11 mouse cellular contexts compared by ENCODE assay signal in genomic region chr8:70885612-70886011, GRCm38 (mm10). TPM values are rescaled to one million over a fixed set of nuclear protein-coding genes. Genes with fewer than 3 reads are reported as not detected.
DNase-seq lines count a peak whose midpoint lies in the region; ATAC-seq lines count a peak whose summit lies in the region.
"Had no signal": no experiment of that assay in that cellular context is flagged by ENCODE, and none has a peak within 500 bp of the region (broad histone marks: within the 10 kb centered on the region; RNA-seq: fewer than 3 reads in every experiment).

No protein-coding gene starts in this region.

- WGBS in intestine, embryonic 14.5 days, result 15% methylated on average over 12 of the region's 12 CpGs
- WGBS in intestine, embryonic 16.5 days, result 16% methylated on average over 12 of the region's 12 CpGs

- H3K4me1 ChIP-seq in intestine, embryonic 14.5 days (replicated peaks; ENCODE audit: control insufficient read depth, insufficient read depth, low read length), result no peaks in the 10 kb centered on the region
- no peaks in the 10 kb centered on the region for H3K4me1 ChIP-seq in intestine, embryonic 16.5 days (ENCODE audit: control insufficient read depth, insufficient read depth, low read length)

- no peak overlapping the region for H3K4me3 ChIP-seq in intestine, embryonic 14.5 days (ENCODE audit: low read depth, low read length)
- H3K4me3 ChIP-seq in intestine, embryonic 16.5 days (ENCODE audit: low read length), result no peak overlapping the region
- H3K4me3 ChIP-seq: heart, adult 2 months had no signal

- H3K4me2 ChIP-seq in intestine, embryonic 14.5 days (ENCODE audit: low read length), result no peak overlapping the region
- H3K4me2 ChIP-seq in intestine, embryonic 16.5 days (ENCODE audit: low read depth, low read length), result no peak overlapping the region

- no peak for ATAC-seq in intestine, embryonic 14.5 days (replicated peaks; ENCODE audit: low FRiP score, low TSS enrichment, low read depth)
- ATAC-seq in intestine, embryonic 16.5 days, result no peak
- ATAC-seq: midbrain, embryonic 16.5 days had no signal

- no peak overlapping the region for H3K9ac ChIP-seq in intestine, embryonic 14.5 days (ENCODE audit: low read length)
- no peak overlapping the region for H3K9ac ChIP-seq in intestine, embryonic 16.5 days (ENCODE audit: low read depth, low read length)

- no peaks in the 10 kb centered on the region for H3K9me3 ChIP-seq in intestine, embryonic 14.5 days (ENCODE audit: control insufficient read depth, low read length)
- H3K9me3 ChIP-seq in intestine, embryonic 16.5 days (ENCODE audit: control insufficient read depth, low read length), result no peaks in the 10 kb centered on the region

- DNase-seq in intestine, embryonic 14.5 days (ENCODE audit: low spot score), result peak; percentile 83
- peak; percentile 65 for DNase-seq in thymus, postnatal 4 days
- DNase-seq in thymus, adult 18-20 months, result no peak
- DNase-seq in forelimb bud, embryonic 11.5 days (ENCODE audit: low read depth, low spot score), result peak; percentile 69
- DNase-seq in cerebellum, adult 11 months, result no peak
- DNase-seq in cerebellum, adult 11-12 months, result no peak
- no peak for DNase-seq in neural tube, embryonic 10.5 days (ENCODE audit: extremely low spot score, low spot score)
- DNase-seq: heart, adult 2 months had no signal

- no peak overlapping the region for H3K27ac ChIP-seq in intestine, embryonic 14.5 days (ENCODE audit: low read depth)
- H3K27ac ChIP-seq in intestine, embryonic 16.5 days (ENCODE audit: low read length), result no peak overlapping the region
- H3K27ac ChIP-seq: heart, adult 2 months had no signal

- no peaks in the 10 kb centered on the region for H3K36me3 ChIP-seq in intestine, embryonic 14.5 days (ENCODE audit: control insufficient read depth, insufficient read depth, low read length)
- no peaks in the 10 kb centered on the region for H3K36me3 ChIP-seq in intestine, embryonic 16.5 days (ENCODE audit: control insufficient read depth, insufficient read depth, low read length)

- peaks cover 2% of the 10 kb centered on the region for H3K27me3 ChIP-seq in intestine, embryonic 14.5 days (replicated peaks; ENCODE audit: control insufficient read depth, insufficient read depth, low read length)
- H3K27me3 ChIP-seq in intestine, embryonic 16.5 days (replicated peaks; ENCODE audit: control insufficient read depth, insufficient read depth, low read length), result peaks cover 4% of the 10 kb centered on the region

RNA-seq across cellular contexts. Expression of gene Slc5a5, which starts 6.9 kb away (rescaled TPM):
- polyA plus RNA-seq in intestine, embryonic 14.5 days (2014; fragmentation: Nextera tagmentation; extraction: Ambion mirVana), result 0.32 and 0.45 TPM in 2 replicates
- polyA plus RNA-seq in intestine, embryonic 16.5 days (2015; fragmentation: Nextera tagmentation; extraction: Ambion mirVana), result 0.31 and 0.32 TPM in 2 replicates
- polyA plus RNA-seq: liver, adult 2 months had no signal

RNA-seq across cellular contexts. Expression of gene Rpl18a, which starts 11.6 kb away (rescaled TPM):
- polyA plus RNA-seq in intestine, embryonic 14.5 days (2014; fragmentation: Nextera tagmentation; extraction: Ambion mirVana), result 6,009 and 6,086 TPM in 2 replicates
- polyA plus RNA-seq in intestine, embryonic 16.5 days (2015; fragmentation: Nextera tagmentation; extraction: Ambion mirVana), result 4,291 and 4,407 TPM in 2 replicates

RNA-seq across cellular contexts. Expression of gene Ccdc124, which starts 11.9 kb away (rescaled TPM):
- 97.3 and 105 TPM in 2 replicates for polyA plus RNA-seq in intestine, embryonic 14.5 days (2014; fragmentation: Nextera tagmentation; extraction: Ambion mirVana)
- 79.3 and 90.1 TPM in 2 replicates for polyA plus RNA-seq in intestine, embryonic 16.5 days (2015; fragmentation: Nextera tagmentation; extraction: Ambion mirVana)

RNA-seq across cellular contexts. Expression of gene Map1s, which starts 20.1 kb away (rescaled TPM):
- polyA plus RNA-seq in intestine, embryonic 14.5 days (2014; fragmentation: Nextera tagmentation; extraction: Ambion mirVana), result 43.8 and 44.7 TPM in 2 replicates
- 32.6 and 34.3 TPM in 2 replicates for polyA plus RNA-seq in intestine, embryonic 16.5 days (2015; fragmentation: Nextera tagmentation; extraction: Ambion mirVana)

RNA-seq across cellular contexts. Expression of gene Kcnn1, which starts 22.6 kb away (rescaled TPM):
- 1.6 and 2.1 TPM in 2 replicates for polyA plus RNA-seq in intestine, embryonic 14.5 days (2014; fragmentation: Nextera tagmentation; extraction: Ambion mirVana)
- polyA plus RNA-seq in intestine, embryonic 16.5 days (2015; fragmentation: Nextera tagmentation; extraction: Ambion mirVana), result 1.0 and 1.2 TPM in 2 replicates

Comparison
In these comparisons a context has a peak if more than half of its experiments do, and no peak if none do; other contexts are left out.
1. DNase-seq: peak in intestine, embryonic 14.5 days (single experiment), thymus, postnatal 4 days (single experiment) and forelimb bud, embryonic 11.5 days (single experiment); none in thymus, adult 18-20 months (0 of 2), cerebellum, adult 11 months (single experiment), cerebellum, adult 11-12 months (single experiment) and neural tube, embryonic 10.5 days (single experiment).